Mouse (Mus musculus): ENCODE results near the gene 2310061I04Rik. TPM values are rescaled to one million over a fixed set of nuclear protein-coding genes. Genes with fewer than 3 reads are reported as not detected.
A peak's percentile ranks its signal among the peaks of the same experiment; 100 is the strongest.

The 2310061I04Rik gene
- polyA plus RNA-seq, 1 experiment from 2014 or later = 26.2 TPM

GRCm38 (mm10) chr17:35868961-35869345, 28.3 kb downstream of the 2310061I04Rik start:
- ATAC-seq (ENCODE audit: insufficient number of reproducible peaks, low FRiP score) = no peak
- WGBS = 3% methylated on average over 7 of the region's 7 CpGs
- peaks cover 68% of the 10 kb centered on the region for H3K4me1 ChIP-seq (replicated peaks)
- peaks cover 20% of the 10 kb centered on the region for H3K36me3 ChIP-seq
- H3K9ac ChIP-seq = peak overlapping the region; percentile 91
- H3K27me3 ChIP-seq (replicated peaks) = no peaks in the 10 kb centered on the region
- peak overlapping the region; percentile 78 for H3K4me3 ChIP-seq
- peak overlapping the region; percentile 94 for H3K4me2 ChIP-seq
- no peaks in the 10 kb centered on the region; the same call in 1 of the 2 replicates for H3K9me3 ChIP-seq (replicated peaks)
- peak overlapping the region; percentile 96 for H3K27ac ChIP-seq (ENCODE audit: poor library complexity, severe bottlenecking)

GRCm38 (mm10) chr17:35868165-35868820, 28.9 kb downstream of the 2310061I04Rik start:
- H3K9me3 ChIP-seq (replicated peaks) = no peaks in the 10 kb centered on the region; the same call in 1 of the 2 replicates
- H3K4me2 ChIP-seq = peak overlapping the region; percentile 94
- WGBS = 23% methylated on average over 16 of the region's 17 CpGs
- no peaks in the 10 kb centered on the region for H3K27me3 ChIP-seq (replicated peaks)
- H3K36me3 ChIP-seq = peaks cover 19% of the 10 kb centered on the region
- H3K9ac ChIP-seq = peak overlapping the region; percentile 91
- H3K27ac ChIP-seq (ENCODE audit: poor library complexity, severe bottlenecking) = peak overlapping the region; percentile 96
- peaks cover 64% of the 10 kb centered on the region for H3K4me1 ChIP-seq (replicated peaks)
- ATAC-seq (ENCODE audit: insufficient number of reproducible peaks, low FRiP score) = no peak
- peak overlapping the region; percentile 78 for H3K4me3 ChIP-seq

- no peaks in the 10 kb centered on the region; the same call in 1 of the 2 replicates for H3K9me3 ChIP-seq (replicated peaks)
- H3K9ac ChIP-seq = peak overlapping the region; percentile 91
- H3K36me3 ChIP-seq = peaks cover 11% of the 10 kb centered on the region
- H3K4me3 ChIP-seq = peak overlapping the region; percentile 78
- peak overlapping the region; percentile 96 for H3K27ac ChIP-seq (ENCODE audit: poor library complexity, severe bottlenecking)
- H3K27me3 ChIP-seq (replicated peaks) = no peaks in the 10 kb centered on the region
- WGBS = 6% methylated on average over 26 of the region's 26 CpGs
- no peak for ATAC-seq (ENCODE audit: insufficient number of reproducible peaks, low FRiP score)
- H3K4me1 ChIP-seq (replicated peaks) = peaks cover 59% of the 10 kb centered on the region
- peak overlapping the region; percentile 94 for H3K4me2 ChIP-seq
Observed at GRCm38 (mm10) chr17:35866911-35867890, 30.0 kb downstream of the 2310061I04Rik start.

- H3K36me3 ChIP-seq = peaks cover 4% of the 10 kb centered on the region
- no peaks in the 10 kb centered on the region for H3K27me3 ChIP-seq (replicated peaks)
- peak overlapping the region; percentile 96 for H3K27ac ChIP-seq (ENCODE audit: poor library complexity, severe bottlenecking)
- WGBS = under 1% methylated on average over 37 of the region's 38 CpGs
- peak overlapping the region; percentile 78 for H3K4me3 ChIP-seq
- ATAC-seq (ENCODE audit: insufficient number of reproducible peaks, low FRiP score) = peak; percentile 61
- H3K4me1 ChIP-seq (replicated peaks) = peaks cover 54% of the 10 kb centered on the region
- H3K4me2 ChIP-seq = peak overlapping the region; percentile 94
- no peaks in the 10 kb centered on the region; the same call in 1 of the 2 replicates for H3K9me3 ChIP-seq (replicated peaks)
- peak overlapping the region; percentile 91 for H3K9ac ChIP-seq
Observed at GRCm38 (mm10) chr17:35866281-35866831, 30.9 kb downstream of the 2310061I04Rik start.

GRCm38 (mm10) chr17:35865481-35866280, 31.6 kb downstream of the 2310061I04Rik start, which contains the start of gene Ppp1r18:
Ppp1r18 (plus strand) TSS chr17:35865593.
- Histone ChIP-seq H3K4me1 (replicated peaks) (peaks cover 49% of the 10 kb centered on the region), H3K27me3 (replicated peaks) (no peaks in the 10 kb centered on the region), H3K9ac (peak within 1 kb of the TSS; percentile 91), H3K9me3 (replicated peaks) (no peaks in the 10 kb centered on the region), H3K4me3 (peak within 1 kb of the TSS; percentile 78), H3K27ac (ENCODE audit: poor library complexity, severe bottlenecking) (peak within 1 kb of the TSS; percentile 96), H3K36me3 (no peaks in the 10 kb centered on the region; the same call in 1 of the 2 replicates), H3K4me2 (peak within 1 kb of the TSS; percentile 94)
- ATAC-seq (ENCODE audit: insufficient number of reproducible peaks, low FRiP score) = peak; percentile 75
- under 1% methylated on average over 47 of the region's 48 CpGs for WGBS

GRCm38 (mm10) chr17:35864832-35865353, 32.3 kb downstream of the 2310061I04Rik start:
- no peaks in the 10 kb centered on the region for H3K27me3 ChIP-seq (replicated peaks)
- H3K9ac ChIP-seq = peak overlapping the region; percentile 91
- no peak for ATAC-seq (ENCODE audit: insufficient number of reproducible peaks, low FRiP score)
- H3K4me3 ChIP-seq = peak overlapping the region; percentile 78
- no peaks in the 10 kb centered on the region for H3K9me3 ChIP-seq (replicated peaks)
- no peaks in the 10 kb centered on the region; the same call in 1 of the 2 replicates for H3K36me3 ChIP-seq
- H3K4me1 ChIP-seq (replicated peaks) = peaks cover 45% of the 10 kb centered on the region
- peak overlapping the region; percentile 96 for H3K27ac ChIP-seq (ENCODE audit: poor library complexity, severe bottlenecking)
- peak overlapping the region; percentile 94 for H3K4me2 ChIP-seq
- WGBS = 23% methylated on average over 10 of the region's 10 CpGs

GRCm38 (mm10) chr17:35861198-35861857, 35.9 kb downstream of the 2310061I04Rik start, which contains the start of gene Nrm:
Nrm (plus strand) TSS chr17:35861318.
- under 1% methylated on average over 47 of the region's 47 CpGs for WGBS
- peak within 1 kb of the TSS; percentile 75 for H3K4me2 ChIP-seq
- ATAC-seq (ENCODE audit: insufficient number of reproducible peaks, low FRiP score) = peak; percentile 89
- no peaks in the 10 kb centered on the region for H3K27me3 ChIP-seq (replicated peaks)
- H3K27ac ChIP-seq (ENCODE audit: poor library complexity, severe bottlenecking) = peak within 1 kb of the TSS; percentile 90
- H3K9me3 ChIP-seq (replicated peaks) = no peaks in the 10 kb centered on the region
- H3K36me3 ChIP-seq = peaks cover 19% of the 10 kb centered on the region
- H3K9ac ChIP-seq = peak within 1 kb of the TSS; percentile 66
- H3K4me1 ChIP-seq (replicated peaks) = peaks cover 16% of the 10 kb centered on the region
- H3K4me3 ChIP-seq = peak within 1 kb of the TSS; percentile 66

GRCm38 (mm10) chr17:35860831-35861197, 36.4 kb downstream of the 2310061I04Rik start:
- Histone ChIP-seq H3K27ac (ENCODE audit: poor library complexity, severe bottlenecking) (peak overlapping the region; percentile 90), H3K4me2 (peak overlapping the region; percentile 75), H3K9ac (peak overlapping the region; percentile 66), H3K4me1 (replicated peaks) (peaks cover 16% of the 10 kb centered on the region), H3K27me3 (replicated peaks) (no peaks in the 10 kb centered on the region), H3K36me3 (peaks cover 20% of the 10 kb centered on the region), H3K4me3 (peak overlapping the region; percentile 66), H3K9me3 (replicated peaks) (no peaks in the 10 kb centered on the region)
- 0 out of 2 replicates have a peak, but pooled peaks have one; percentile 2 for ATAC-seq (ENCODE audit: insufficient number of reproducible peaks, low FRiP score)
- WGBS = 5% methylated on average over 12 of the region's 12 CpGs

GRCm38 (mm10) chr17:35859835-35860234, 37.4 kb downstream of the 2310061I04Rik start:
- no peak for ATAC-seq (ENCODE audit: insufficient number of reproducible peaks, low FRiP score)
- H3K9me3 ChIP-seq (replicated peaks) = no peaks in the 10 kb centered on the region
- H3K4me1 ChIP-seq (replicated peaks) = peaks cover 12% of the 10 kb centered on the region
- H3K27me3 ChIP-seq (replicated peaks) = no peaks in the 10 kb centered on the region
- 38% methylated on average over 2 of the region's 2 CpGs for WGBS
- H3K36me3 ChIP-seq = peaks cover 26% of the 10 kb centered on the region
- H3K27ac ChIP-seq (ENCODE audit: poor library complexity, severe bottlenecking) = no peak overlapping the region
- H3K4me2 ChIP-seq = no peak overlapping the region
- no peak overlapping the region for H3K4me3 ChIP-seq
- H3K9ac ChIP-seq = no peak overlapping the region
